Mouse (Mus musculus): ENCODE data around the gene N4bp2l1.
"Not testable (repeated sequence)": the region's sequence is repeated elsewhere in the genome, so short reads cannot be mapped to it uniquely, and the experiment has no call there.

Gene N4bp2l1

DNA sequence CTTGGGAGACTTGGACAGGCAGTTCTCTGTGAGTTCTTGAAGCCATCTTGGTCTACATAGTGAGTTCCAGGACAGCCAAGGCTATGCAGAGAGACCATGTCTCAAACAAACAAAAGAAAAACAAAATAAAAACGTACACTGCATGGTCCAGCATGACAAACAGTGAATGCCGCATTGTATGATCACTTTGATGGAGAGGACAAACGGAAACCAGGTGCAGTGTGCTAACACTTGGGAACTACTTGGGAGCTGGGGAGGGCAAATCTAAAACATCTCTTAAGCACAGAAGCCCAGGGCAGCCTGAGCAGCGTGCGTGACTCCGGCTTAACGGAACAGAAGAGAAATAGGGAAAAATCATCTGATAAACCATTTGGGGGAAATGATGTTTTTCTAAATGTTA, at the start of gene N4bp2l1:
Gene N4bp2l1 (minus strand): TSS at position 101 of the 400 bp plus-strand sequence.
- no peak for DNase-seq

DNA sequence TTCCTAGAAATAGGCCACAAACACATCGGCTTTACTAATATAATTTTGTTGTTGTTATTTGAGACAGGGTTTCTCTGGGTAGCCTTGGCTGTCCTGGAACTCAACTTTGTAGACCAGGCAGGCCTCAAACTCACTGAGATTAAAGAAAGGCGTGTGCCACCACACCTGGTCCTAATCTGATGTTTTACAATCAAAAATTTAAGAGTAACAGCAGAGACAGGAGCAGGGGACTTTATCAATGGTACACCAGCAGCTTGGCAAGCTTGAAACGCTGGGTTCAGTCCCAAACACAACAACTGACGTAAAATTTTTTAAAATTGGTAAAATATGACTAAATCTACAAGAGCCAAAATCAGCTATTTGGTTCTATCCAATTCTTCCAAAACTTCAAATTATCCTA, 47.9 kb upstream of the N4bp2l1 start:
- DNase-seq: no peak

DNA sequence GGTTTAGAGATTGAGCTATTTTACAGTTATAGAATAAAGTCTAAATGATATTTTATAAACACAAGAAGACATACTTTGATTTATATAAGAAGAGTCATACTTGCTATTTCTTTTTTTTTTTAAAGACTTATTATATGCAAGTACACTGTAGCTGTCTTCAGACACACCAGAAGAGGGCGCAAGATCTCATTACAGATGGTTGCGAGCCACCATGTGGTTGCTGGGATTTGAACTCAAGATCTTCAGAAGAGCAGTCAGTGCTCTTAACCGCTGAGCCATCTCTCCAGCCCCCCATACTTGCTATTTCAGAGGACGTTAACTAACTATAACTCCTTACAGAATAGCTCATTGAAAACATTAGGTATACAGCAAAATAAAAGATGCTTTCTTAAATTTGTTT, 46.4 kb upstream of the N4bp2l1 start:
- DNase-seq: not testable (repeated sequence)

DNA sequence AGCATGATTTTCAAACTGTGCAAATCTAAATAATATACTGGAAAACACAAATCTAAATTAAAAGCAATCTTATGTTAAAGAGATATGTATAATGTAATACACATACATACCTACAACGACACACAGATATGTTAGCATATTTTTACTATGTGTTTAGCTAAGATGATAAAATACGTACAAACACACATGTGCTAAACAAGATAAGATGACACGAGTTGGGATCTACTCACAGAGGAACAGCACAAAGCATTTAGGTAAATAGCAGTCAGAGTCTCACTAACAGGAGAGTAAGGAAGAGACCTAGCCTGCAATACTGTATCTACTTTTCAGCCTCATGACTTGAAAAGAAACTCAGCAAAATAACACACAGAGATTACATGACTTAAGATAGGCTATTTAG, 44.5 kb upstream of the N4bp2l1 start:
- no peak for DNase-seq

DNA sequence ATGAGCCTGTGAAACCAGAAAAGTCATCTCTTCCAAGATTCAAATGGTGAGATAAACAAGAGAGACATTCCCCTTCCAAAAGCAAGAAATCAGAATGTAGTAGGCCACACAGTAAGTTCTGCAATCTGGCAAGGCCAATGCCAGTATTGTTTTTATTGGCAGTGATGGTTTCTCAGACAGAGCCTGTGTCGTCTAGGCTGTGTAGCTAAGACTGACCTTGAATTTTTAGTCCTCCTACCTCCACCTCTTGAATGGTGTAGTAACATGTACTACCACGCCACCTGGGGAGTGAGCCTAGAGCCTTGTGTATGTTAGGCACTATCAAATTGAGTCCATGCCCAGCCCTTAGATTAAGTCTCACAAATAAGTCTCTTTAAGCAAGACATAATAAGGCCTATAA, 32.7 kb upstream of the N4bp2l1 start:
- no peak for DNase-seq

DNA sequence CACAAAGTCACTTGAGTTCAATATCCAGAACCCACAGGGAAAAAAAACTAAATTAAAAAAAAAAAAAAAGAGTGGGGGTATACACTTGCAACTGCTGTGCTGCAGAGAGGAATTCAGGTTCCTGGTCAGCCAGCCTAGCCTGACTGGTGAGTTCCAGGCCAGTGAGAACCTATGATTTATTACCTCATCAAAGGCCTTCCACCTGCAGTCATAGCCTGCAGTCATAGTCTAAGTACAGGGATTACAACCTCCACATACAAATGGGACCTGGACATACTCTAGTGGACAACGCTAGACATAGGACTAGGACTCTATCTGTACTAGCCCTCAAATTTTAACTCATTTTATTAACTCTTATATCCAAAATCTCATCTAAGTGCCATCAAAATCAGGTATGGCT, 32.3 kb upstream of the N4bp2l1 start:
- no peak for DNase-seq

DNA sequence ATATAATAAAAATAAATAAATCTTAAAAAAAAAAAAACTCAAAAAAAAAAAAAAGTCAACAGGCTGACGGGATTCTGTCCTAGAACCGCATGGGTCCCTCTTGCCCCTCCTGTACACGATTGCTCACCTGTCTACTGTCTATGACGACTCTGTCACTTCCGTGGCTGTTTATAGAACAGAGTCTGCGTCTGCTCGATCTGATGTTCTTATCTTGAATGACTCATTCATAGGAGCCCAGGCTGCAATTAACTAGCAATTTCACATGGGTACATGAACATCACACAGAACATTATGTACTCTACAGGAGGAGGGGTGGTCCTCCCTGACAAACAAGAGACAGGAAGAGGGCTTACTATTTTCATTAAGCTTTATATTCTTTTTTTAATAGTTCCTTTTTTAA, 28.5 kb upstream of the N4bp2l1 start:
- no peak for DNase-seq

DNA sequence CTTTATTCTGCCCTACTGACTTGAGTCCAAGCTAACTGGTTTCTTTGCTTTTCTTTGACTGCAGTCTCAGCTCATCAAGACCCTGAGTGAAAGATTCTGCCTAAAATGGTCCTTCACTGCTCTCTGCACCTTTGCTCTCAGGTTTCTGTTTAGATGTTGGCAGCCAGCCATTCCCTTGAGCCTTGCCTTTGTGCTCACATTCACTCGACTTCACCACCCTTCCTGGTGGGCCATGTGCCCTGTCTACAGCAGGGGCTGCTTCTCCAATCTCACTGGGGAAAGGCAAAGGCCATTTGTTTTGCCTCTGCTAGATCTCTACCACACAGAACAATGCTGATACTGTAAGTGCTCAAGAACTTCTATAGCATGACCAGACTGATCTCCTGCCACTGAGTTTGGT, 25.8 kb upstream of the N4bp2l1 start:
- no peak for DNase-seq

DNA sequence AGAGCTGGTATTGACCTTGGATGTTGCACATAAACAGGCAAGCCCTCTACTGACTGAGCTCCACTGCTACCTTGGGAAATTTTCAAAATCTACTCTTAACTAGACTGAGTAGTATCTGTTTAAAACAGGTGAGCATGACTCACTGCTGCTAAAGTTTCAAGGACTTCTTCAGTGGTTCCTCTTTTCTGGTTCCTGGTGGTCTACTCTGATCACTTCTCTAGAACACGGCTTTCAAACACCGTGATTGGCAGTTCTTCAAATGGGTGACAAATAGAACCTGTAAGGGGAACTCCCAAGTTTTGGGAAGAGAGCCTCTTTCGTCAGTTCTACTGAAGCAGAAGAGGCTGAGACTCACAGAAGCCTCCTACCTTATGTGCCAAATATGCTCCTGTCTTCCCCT, 24.6 kb upstream of the N4bp2l1 start:
- no peak for DNase-seq

DNA sequence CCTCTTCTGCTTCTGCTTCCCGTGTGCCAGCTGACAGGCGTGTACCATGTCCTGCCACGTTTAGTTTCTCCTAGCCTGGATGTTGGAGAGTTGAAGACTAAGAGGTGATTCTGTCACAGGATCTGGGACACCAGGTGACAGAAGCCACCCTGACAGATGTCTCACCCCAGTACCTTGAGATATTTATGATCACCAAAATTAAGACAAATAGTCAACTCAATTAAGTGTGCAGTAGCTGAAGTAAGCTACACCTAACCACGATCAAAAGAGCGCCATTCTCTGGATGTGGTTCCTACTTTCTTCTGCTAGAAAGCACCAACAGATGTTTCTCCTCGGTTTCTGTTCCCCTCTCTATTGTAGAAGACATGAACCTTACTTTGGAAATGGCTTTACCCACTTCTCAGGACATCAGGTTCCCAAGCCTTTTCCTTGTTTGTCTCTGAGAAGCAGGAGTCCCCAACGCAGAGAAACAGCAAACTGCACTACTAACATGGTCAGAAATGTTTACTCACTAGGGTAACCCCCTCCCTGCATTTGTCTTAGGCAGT, 23.7 kb upstream of the N4bp2l1 start:
- DNase-seq: no peak

DNA sequence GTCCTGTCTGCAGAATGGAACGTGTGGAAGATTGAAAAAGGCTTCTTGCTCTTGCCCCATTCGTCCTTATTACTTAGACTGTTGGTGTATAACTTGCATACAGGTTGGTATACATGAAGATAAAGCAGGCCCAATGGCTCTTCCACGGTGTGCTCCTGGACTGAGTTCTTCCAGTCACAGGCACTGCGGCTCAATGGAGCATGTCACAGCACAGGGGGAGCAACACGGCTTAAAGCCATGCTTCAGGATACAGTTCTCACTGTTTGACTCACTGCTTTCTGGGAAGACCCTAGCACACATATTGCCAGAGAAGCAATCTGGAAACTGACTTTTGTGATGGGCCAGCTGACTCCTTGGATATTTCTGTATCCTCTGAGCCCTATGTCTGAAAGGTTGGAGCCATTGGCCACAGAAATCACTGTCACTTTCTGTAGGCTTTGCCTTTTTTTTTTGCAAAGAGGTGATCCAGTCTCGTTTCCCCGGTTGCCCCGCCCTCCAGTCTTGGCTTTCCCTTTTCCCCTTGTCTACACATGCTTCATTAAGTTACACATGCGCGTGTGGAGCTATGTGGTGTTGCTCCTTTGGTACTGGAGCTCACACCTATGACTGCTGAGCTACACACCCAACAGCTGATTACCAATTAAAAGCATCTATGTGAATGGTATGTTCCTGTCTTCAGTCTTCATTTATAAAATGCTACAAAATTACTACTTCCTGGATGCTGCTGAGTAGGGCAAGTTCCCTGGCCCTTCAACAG, 21.8 kb upstream of the N4bp2l1 start:
- no peak for DNase-seq

DNA sequence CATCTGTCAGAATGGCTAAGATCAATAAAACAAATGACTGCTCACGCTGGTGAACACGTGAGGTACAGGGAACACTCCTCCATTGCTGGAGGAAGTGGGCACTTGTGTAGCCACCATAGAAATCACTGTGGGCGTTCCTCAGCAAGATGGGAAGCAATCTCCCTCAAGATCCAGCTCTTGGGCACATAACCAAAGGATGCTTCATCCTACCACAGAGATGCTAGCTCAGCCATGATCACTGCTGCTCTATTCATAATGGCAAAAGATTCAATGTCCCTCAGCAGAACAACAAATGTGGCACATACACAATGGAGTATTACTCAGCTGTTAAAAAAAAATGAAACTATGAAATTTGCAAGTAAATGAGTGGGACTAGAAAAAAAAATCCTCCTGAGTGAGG, 19.7 kb upstream of the N4bp2l1 start:
- DNase-seq: no peak

DNA sequence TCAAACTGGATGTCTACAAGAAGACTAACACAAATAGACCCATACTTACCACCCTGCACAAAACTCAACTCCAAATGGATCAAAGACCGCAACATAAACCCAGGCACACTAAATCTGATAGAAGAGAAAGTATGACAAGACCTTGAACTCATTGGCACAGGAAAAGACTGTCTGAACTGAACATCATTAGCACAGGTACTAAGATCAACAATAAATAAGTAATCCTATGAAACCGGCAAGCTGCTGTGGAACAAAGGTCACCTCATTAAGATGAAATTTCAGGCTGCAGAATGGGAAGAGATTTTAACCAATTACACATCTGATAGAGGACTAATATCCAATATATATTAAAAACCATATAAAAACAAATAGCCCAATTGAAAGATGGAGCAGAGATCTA, 19.2 kb upstream of the N4bp2l1 start:
- DNase-seq: no peak

DNA sequence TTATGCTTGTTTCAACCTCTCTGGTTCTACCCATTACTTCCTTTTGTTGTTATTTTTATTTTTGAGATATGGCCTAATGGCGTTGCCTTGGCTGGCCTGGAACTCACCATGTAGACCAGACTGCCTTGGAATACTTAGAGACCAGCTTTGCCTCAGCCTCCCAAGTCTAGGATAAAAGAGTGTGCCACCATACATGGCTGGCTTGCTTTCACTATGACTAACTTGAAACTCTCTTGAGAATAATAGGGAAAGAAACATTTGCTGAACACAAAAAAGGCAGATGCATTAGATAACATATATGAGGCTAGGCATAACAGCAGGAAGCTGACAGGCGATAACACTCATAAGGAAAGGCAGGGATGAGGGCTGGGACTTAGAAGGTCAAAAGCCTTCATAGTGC, 17.1 kb upstream of the N4bp2l1 start:
- no peak for DNase-seq

DNA sequence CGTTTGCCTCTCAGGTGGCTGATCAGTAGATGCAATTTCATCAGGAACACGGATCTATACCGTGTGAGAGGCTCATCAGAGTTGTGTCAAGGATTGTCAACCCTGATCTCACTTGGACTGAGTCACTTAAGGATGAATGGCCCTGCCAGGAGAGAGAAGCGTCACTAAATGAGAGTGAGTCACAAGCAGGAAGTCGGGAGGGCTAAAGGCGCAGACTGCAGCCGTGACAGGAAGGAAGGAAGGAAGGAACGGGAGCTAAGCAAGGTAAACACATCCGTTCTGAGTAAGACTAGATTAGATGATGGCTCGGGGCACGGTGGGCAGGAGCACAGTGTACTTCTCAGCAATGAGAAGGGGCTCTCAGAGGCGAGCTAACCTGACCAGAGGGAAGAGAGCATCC, 14.7 kb upstream of the N4bp2l1 start:
- DNase-seq: no peak

DNA sequence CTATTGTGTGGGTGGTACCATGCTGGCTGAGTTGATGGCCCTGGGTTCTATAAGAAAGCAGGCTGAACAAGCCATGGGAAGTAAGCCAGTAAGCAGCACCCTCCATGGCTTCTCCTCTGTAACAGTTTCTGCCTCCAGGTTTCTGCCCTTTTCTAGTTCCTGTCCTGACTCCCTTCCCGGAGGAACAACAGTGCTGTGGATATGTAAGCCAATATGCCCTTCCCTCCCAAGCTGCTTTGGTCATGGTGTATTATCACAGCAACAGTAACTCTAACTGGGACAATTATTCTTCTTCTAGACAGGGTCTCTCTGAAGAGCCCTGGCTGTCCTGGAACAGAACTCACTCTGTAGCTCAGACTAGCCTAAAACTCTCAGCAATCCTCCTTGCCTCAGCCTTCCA, 14.1 kb upstream of the N4bp2l1 start:
- DNase-seq: no peak

DNA sequence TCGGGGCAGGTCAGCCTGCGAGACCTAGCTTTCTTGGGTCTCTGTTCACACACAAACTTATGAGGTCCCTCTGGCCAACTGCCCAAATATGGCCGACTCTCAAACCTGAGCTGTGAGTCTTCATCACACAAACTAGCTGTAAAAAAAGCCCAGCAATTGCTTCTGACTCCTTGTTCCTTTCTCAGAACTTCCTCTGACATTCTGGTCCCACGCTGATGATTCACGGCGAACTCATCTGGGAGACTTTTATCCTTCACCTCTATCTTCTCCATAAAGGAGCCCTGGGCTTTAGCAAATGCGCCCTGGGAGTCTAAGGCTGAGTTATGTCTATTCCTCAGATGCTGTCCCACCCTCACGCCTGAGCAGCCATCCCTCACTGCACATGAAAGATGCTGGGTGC, 10.6 kb upstream of the N4bp2l1 start:
- DNase-seq: no peak

DNA sequence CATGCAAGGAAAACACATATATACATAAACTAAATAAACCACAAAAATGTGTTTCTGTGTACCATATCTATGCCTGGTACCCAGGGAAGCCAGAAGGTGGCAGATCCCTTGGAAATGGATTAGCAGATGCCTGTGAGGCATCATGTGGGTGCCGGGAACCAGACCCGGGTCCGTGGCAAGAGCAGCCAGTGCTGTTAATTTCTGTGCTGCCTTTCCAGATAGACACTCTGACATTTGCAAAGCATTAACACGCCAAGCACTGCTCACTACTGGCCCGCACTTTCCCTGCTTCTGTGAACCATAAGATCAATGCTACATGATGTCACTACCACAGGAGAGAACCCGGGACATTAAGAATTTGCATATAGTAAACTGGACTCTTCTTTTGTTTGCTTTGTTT, 9.1 kb upstream of the N4bp2l1 start:
- DNase-seq: no peak

DNA sequence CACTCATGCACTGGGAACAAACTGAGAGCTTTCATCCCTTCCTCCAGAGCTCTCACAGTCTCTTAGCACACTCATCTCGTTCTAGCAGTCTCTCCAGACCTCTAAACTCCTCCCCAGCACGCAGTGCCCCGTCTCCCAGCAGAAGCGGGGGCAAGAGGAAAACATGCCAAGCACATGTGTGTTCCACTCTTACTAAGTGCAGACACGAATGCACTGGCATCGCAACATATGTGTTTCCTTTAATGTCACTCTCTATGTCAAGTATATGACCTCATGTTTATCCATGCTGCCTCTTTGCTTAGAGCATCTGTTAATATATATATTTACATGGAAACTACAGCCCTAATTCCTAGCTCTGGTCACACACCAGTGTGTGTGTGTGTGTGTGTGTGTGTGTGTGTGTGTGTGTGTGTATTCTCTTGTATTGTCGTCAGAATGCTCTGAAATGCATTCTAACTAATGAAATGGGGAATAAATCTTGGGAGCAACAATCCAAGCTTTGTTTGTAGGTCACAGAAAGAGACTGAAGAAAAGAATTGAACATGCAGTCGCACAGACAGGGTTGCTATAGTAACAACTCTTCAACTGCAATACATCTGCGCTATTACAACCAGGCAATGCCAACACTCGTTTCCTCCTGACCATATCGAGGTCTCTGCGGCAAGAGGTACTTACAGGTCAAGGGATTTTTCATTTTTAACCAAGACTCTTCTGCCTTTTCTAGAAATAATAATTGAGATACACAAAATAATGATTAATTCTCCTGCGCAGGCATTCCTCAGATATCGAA, 4.6 kb upstream of the N4bp2l1 start:
- DNase-seq: no peak

DNA sequence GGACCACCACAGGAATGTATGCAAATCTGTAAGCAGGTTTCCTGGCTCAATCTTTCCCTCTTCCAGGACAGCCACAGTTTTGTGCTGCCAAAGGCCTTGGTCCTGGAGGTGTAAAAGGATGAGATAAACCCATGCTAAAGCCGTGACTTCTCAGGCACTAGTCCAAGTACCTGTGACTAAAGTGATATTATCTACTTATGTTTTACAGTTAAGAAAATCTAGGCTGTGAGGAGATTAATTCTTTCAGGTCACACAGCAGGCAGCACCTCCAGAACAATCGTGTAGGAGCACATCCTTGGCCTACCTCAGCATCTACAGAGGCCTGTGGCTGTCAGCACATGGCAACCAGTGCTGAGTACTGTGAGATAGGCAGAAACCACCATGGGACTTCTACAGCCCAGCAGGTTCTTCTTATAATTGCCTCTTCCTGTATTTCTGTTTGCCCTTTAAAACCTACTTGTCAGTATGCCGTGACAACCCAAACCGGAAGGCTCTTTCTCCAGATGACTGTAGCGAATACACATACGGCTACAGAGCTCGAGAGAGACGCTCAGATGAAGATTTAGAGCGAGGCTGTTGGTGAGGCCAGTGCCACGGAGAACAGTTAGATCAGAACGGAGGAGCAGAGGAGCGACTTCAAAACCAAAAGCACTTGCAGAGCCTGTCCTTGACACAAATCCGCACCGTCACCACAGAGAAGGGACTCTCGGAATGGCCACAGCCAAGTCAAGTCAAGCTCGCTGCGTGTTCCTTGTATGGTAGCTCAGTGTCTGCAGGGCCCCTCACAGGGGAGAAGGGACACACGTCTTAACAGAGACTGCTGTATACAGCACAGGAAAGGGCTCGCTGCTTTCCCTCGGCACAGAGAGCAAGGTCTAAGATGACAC, 3.8 kb upstream of the N4bp2l1 start:
- no peak for DNase-seq

DNA sequence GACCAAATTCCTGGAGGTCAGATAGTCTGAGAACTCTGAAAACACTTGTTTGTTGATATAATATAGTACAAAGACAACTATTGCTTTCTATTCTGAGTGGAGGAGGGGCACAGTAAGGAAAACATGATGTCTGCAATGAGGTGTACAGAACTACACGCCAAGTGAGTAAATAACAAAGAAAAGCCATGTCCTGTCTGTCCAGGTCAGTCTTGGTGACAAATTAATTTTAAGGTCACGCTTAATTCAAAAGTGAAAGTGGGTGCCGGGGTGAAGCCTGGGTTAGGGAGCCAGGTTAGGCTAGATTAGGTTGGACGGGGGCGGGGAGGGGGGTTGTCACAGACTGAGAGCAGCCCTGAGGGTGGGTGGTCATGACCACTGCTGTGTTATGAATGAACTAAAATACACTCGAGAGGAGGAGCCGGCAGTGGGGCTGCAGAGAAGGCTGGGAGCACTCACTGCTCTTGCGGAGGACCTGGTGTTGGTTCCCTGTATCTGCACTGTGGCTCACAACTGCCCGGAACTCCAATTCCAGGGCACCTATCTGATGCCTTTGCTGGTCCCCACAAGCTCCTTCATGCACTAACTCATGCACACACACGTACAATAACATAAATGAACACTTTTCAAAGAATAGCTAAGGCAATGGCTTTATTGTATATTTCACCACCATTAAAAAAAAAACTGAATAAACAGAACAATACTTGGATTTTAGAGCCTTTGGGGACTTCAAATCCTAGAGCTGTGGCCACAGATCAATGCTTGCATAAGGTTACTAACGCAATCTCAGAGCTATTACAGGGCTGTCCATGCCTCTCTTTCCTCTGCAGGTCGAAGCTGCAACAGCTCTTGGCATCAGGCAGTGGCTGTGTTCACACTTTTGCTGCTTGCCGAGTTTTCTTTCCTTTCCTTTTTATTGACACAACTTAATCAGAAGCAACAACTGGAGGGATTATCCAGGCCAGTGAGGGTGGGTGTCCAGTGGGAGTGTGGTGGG, 2.6 kb upstream of the N4bp2l1 start:
- DNase-seq: no peak
